Mouse (Mus musculus) thymus, postnatal 14 days (tissue): Measurements from ENCODE around the gene Tmem30b.
"Not testable (repeated sequence)": the region's sequence is repeated elsewhere in the genome, so short reads cannot be mapped to it uniquely, and the experiment has no call there.

Experiments used
- DNase-seq: peaks from one replicate; pipeline ENCODE4 v3.0.0; 2021

Gene Tmem30b

DNA sequence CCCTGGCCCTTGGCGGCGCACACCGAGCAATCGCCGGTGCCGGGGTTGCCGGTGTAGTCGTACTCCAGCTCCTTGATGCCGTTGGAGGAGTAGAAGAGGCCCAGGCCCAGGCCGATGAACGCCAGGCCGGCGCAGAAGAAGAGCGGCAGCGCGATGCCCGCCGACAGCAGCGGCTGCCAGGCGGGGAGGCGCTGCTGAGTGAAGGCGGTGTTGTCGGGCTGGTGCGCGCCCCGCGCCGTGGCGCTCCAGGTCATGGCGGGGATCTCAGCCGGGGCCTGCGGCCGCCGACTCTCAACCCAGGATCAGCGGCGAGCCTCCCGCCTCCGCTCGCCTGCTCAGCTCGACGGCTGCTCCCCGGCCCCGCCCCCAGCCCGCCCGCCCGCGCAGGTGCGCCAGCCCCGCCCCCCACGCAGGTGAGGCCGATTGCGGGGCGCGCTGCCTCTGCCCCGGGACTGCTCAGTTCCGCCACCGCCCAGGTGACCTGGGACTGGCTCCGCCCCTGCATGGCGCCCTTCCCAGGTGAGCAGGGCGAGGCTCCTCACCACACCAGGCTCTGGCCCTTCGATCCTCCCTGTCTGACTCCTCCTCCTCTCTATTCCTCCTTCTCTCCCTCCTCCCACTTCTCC, at the start of gene Tmem30b:
Gene Tmem30b (minus strand): TSS at position 307 of the 626 bp plus-strand sequence.
- peak; percentile 25 for DNase-seq

DNA sequence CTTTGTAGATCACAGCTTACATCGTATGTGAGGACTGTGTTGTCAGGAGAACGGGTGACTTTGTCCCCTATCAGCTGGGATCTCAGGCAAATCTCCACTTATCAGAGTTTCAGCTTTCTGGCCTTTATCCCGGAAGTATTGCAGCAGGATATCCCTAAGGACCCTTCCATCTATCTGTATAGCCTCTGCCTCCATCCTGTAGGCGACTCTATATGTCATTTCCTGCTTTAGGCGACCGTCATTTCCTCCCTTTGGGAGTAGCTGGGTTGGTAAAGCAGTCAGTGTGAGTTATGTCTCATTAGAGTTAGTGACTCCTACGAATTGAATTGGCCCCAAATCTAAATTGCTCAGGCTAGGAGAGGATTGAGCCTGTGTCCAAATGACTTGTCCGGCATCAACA, 49.0 kb upstream of the Tmem30b start:
- DNase-seq, result no peak

DNA sequence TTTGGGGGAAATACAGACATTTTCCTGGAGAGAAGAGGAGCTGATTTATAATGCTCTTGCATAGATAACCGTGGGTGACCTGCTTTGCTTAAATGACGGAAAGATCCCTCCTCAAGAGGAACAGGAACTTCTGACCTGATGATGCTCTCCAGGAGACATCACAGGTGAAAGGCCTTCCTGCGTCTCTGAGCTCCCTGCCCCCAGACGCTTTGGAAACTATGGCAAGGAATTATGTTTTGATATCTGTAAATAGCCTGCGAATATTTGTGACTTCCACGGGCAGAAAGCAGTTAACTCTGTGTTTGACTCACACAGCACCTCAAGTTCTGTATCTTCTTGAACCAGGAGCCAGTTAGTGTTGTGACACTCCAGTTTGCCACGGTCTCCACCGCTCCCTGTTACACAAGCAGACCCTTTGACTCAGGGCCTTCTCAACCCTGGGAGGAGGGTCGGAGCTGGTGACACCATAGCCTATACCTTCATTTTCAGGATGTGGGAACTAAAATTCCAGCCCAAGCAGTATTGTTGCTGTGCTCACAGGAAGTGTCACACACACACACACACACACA, 48.1 kb upstream of the Tmem30b start:
- DNase-seq, result peak; percentile 39

DNA sequence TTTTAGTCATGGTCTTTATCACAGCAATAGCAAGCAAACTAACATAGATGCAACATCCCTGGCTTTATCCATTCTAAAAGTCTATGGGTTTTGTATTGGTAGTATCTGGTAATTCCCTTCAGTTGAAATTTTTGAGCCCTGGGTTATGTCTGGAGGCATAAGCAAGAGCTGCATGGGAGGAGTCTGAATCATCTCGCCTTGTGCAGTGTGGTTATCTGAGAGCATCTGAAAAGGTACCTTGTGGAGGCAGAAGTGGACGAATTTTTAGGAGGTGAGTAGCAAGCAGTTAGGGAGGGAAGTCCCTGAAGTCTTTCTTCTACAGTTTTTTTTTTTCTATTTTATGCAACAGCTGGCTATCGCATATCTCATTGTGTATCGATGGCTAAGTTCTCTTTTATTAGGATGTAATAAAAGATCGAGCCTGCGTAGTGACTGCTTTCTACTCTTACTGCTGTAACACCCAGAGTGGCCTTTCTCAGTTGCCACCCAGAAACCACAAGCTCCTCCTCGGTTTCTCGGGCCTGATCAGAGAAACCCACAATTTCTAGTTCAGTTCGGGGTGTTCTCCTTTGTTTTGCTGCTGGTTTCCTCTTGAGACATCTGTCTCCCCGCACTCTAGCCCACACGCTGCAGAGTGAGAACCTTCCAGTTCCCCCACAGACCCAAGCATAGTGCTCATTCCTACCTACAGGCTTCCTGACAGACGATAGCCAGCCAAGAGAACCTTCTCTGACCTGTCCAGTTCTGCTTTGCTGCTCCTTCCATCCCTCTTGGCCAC, 47.0 kb upstream of the Tmem30b start:
- peak; percentile 70 for DNase-seq

DNA sequence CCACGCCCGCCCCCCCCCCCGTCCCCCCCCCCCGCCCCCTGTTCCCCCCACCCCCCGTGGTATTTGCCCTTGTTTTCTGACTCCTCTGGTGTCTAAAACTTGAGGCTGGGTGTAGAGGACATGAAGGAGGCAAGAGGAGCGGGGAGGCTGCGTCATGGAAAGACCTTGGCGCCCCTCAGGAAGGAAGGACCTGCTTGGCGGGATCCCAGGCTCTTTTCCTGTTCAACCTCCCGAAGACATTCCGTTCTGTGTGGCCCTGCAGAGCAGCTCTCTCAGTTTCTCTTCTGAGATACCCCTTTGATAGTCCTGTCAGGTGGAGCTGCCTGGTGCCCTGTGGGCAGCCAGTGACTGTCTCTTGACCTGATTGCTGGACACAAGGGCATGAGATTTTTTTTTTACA, 45.4 kb upstream of the Tmem30b start:
- DNase-seq, result no peak

DNA sequence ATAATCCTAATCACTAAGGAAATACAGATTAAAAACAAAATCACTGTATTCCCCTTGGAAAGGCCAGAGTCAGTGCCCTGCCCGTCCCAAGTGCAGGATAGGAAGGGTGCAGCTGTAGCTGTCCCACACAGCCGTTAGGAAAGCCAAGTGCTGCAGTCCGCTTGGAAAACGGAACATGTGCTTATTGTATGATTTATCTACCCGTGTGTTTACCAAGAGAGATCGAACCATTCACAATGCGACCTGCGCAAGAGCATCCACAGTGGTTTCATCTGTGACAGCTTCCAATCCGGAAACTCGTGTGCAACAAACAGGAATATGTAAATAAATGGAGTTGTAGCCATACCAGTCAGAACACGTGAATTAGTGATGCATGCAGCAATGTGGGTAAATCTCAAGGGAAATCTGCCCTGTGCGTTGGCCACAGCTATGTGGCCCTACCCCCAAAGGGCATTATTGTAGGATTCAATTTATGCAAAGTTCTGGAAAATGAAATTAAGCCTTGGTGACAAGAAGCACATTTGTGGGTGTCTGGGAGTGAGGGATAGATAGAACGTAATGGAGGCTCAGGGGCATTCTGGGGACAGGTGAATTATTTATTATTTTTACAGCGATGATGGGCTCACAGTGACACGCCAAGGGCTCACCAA, 44.6 kb upstream of the Tmem30b start:
- no peak for DNase-seq

DNA sequence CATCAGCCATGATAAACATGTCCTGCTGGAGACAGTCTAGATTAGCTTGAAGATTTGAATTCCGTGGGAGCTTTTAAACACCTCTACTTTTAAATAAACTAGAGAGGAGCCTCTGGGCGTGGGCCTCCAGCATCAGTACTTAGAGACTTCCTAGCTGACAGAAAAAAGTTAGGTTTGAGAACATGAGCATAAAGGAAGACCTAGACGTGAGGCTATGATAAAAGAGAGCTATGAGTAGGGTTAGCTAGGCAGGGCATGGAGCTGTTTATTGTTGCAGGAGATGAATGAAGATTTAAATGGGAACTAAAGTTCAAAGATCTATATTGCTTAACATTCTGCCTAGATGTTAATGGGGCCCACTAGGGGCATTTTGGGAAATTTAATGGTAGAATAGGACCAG, 41.1 kb upstream of the Tmem30b start:
- no peak for DNase-seq

DNA sequence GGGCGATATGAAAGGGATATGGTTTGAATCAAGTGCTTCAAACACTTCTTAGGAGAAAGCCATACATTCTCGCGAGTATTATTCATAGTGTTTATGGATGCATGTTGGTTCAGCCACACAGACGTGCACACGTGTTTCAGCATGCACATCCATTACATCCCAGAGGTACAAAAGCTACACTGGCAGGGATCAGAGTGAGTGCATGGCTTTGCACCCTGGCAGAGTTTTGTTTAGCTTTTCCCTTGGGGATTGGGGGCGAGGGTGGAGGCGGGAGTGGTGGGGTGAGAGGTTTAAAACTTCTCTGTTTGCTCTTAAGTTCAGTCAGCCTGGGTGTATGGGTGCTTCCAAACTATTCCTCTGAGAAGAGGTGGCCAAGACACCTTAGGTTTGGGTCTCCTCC, 39.7 kb upstream of the Tmem30b start:
- DNase-seq, result no peak

DNA sequence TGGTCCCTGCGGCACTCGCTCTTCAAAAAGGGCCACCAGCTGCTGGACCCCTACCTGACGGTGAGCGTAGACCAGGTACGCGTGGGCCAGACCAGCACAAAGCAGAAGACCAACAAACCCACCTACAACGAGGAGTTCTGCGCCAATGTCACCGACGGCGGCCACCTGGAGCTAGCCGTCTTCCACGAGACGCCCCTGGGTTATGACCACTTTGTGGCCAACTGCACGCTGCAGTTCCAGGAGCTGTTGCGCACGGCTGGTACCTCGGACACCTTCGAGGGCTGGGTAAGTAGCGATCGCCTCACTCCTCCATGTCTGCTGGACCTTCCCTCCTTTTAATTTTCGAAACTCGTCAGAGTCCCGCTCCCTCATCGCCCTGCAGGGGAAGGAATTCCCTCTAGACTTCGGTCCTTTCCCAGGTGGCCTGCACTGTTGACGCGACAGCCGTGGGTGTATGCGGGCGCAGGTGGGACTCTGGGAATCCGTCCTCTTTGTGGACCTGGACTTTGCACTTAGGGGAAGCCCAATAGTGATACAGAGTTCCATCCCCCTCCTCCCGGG, 39.1 kb upstream of the Tmem30b start:
- DNase-seq, result no peak

DNA sequence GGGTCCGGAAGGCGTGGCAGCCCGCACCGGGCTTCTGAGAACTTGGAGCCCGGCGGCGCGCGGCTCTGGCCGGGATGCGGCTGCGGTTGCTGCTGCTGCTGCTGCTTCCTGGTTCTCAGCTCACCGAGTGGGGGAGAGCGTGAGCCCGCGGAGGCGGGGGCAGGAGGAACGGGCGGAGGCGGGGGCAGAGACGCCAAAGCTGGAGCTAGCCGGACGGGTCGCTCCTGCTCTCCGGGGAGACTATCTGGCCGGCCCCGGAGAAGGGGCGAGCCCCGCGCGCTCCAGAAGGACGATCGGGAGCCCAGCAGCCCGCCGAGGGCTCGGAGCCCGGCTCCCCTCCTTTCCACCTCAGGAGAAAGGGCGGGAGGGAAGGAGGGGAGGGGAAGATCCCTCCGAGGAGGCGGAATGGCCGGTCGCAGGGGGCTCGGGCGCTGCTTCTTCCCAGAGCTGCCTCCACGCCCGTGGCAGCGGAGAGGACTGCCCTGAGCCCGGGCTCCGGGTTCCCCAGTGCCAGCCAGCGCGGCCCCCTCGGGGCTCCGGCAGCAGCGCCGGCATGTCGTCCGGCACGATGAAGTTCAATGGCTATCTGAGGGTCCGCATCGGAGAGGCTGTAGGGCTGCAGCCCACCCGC, 38.5 kb upstream of the Tmem30b start, which contains the start of gene Prkch:
Gene Prkch (plus strand): TSS at position 187 of the 631 bp plus-strand sequence.
- DNase-seq, result peak; percentile 94

DNA sequence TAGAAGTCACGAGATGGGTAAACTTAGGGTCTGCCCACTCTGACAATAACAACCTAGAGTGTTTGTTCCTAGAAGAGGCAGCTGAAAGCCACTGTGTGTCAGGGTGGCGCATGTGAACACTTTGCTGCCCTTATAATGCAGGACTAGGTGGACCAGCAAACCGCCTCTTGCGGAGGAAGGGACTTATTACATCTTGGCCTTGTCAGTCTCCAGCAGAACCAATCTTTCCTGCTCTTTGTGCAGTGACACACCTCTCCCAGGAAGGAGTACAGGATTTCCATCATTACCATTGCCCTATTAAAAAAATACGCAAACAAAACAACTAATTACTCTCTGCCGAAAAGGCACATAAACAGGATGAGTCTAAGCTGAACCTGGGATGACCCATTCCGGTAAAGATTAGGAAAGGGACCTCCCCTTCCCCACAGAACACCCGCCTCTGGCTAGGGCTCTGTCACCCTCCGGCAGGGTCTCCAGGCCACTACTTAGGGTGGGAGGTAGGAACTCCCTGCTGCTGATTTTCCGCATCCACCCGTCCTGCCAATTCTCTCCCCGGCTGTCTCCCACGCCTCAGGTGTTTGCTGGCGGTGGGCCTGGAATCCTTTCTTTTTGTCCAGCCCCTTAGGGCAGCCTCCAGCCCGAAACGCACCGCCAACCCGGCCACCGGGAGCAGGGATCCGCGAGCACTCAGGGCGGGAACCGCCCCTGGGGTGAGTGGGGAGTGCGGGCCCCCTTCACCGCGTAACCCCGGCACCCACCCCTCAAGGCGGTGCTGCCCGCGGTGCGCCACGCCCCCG, 37.8 kb upstream of the Tmem30b start:
- DNase-seq, result no peak

DNA sequence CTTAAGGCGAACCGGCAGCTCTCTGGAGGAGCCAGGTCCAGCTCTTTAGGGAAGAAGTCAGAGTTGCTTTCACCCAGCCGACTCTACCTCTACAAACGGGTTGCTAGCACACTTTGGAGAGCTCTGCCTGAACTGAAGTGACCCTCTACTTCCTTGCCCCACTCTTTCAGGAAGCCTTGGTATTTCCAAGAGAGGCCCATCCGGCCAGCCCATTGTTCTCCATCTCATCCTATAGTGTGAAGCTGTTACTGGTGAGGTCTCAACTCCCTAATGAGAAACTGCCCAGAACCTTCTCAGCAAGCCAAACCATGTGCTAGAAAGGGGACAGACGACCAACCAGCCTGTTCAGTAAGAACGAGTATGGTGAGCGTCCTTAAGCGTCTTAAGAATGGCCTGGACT, 37.1 kb upstream of the Tmem30b start:
- DNase-seq, result no peak

DNA sequence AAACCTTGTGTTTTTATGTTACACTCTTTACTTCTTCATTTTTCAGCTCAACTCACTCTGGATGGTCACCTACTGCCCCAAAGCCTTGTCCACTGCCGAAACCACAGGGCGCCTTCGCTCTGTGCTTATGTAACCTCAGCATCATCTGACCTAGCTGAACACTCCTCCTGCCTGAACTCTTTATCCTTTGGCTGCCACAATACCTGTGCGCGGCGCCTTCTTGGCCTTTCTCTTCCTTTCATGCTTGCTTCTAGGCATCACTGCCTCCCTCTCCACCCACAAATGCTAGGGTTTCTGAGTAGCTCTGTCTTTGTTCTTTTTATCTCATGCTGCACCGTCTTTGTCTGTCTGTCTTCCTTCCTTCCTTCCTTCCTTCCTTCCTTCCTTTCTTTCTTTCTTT, 34.6 kb upstream of the Tmem30b start:
- peak; percentile 43 for DNase-seq

DNA sequence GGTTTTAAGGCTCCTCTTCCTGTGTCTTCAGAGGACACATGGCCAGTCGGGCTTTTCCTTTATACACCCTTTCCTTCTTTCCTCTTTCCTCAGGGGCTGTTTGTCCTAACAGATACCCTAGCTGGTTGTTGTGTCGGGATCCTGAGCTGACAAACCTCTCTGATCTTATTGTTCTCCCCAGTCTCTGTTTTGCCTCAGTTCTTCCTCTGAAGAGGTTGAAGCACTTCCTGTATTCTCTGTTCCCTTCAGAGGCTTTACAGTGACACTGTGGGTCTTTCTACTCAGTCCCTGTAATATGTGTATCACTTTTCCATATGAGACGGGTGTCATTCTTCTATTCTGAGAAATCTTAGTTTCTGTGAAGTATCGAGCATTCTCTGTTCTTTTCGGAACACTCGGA, 31.9 kb upstream of the Tmem30b start:
- peak; percentile 24 for DNase-seq

DNA sequence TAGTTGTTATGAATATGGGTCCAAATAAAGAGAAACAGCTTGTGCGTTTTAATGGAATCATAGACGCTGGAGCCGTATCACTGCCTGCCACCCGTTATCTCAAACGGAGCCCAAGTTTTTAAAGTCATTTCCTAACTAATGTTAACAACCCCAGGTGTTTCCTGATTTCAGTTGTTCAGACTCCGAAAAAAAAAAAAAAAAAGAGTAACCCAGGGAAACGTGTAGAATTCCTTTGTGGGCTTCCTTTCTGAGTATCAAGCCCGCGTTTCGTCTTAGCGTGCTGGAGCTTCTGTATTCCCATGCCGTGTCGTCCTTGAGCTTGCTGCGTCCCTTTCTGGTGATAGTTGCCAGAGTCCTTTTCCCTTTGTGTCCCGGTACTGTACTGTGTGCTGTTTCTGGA, 28.4 kb upstream of the Tmem30b start:
- DNase-seq, result no peak

DNA sequence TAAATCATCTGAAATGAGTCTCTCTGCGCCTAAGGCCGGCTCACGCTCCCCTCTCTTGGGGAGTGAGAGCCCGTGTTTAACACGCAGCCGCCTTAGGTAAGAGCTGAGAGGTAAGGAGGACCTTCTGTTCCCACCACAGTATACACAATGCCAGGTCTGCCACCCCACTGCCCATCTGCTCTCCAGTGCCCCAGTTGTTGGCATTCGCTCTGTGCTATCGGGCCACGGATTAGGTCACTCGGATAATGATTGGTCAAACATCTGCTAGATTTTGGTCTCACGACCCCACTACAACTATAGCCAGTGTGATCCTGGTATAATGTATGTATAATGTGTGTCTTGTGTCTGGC, 19.4 kb upstream of the Tmem30b start:
- DNase-seq, result no peak

DNA sequence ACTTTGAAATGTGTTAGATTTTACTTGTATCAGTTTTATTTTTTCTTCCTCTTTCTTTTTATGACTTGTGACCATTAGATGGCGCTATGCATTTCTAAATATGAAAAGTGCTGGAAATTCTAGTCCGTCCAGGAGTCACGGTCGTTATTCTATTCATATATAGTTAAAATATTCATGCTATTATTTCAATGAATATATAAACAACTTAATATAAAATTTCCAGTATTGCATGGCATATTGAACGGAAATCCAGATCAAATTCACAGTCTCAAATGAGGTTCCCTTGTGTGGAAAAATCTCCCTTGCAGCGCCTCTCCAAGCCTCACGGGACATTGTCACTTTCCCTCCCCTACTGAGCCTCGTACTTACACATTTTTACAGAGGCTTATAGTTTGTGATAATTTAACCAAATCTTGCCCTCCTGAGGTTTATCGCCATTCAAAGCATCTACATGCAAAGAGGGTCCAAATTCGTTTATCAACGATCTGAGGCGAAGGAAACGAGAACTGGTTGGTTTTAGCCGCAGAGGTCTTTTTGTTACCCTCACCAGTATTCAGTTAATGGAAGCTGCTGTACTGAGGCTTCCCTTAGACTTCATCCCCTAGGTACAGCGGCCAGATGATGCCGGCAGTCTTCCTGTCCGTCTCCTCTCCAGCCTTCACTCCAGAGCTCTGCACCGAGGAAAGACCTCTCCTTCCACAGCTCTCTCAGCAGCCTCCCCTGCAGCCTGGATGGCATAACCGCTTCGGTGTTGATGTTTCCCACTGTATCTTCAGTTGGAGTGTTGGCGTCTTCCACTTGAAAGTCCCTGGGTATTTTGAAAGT, 18.8 kb upstream of the Tmem30b start:
- DNase-seq, result peak; percentile 32

DNA sequence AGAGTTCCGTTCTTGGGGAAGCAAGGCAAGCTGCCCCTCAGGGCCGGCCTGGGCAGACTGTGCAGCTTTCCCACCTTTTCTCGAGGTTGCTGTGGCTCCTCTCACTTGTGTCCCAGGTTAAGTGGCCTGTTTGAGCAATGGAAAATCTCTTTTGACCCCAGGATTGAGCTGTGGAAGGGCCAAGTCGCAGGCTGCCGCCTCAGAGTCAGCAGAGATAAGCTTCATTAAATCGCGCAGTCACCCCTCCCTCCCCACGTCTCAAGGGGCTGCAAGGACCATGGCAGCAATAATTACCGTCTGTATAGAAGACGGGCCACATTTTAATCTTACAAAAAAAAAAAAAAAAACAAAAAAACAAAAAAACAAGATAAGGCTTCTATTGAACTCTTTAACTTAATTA, 18.0 kb upstream of the Tmem30b start:
- DNase-seq, result no peak

DNA sequence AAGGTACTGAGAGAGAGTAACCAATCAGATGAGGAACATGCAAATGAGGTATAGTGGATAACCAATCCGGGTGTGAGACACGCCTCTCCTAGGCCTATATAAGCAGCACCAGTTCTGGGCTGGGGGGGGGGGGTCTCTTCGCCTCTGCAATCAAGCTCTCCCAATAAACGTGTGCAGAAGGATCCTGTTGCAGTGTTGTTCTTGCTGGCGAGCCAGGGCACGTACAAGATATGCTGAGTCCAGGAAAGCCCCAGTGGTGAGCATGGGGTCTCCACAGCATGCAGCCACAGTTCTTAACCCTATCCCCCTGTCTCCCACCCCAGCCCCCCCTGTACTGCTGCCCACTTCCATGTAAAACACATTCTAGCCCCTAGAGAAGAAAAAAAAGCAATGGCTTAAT, 16.9 kb upstream of the Tmem30b start:
- DNase-seq, result not testable (repeated sequence)

DNA sequence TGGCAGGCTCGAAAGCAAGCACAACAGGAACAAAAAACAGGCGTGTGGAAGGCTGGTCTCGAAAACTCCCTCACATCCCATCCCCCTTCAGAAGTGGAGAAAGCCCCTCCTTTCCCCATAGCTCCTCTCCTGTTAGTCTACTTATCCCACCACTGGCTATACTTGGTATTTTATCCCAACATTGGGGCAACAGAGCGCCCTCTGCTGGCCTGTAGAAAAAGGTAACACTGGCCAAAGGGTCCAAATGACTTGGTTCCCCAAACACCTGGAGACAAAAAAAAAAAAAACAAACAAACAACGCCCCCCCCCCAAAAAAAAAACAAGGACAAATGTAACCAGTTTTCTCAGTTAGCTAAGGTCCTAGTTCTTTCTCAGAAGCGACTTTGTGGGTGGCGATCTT, 13.9 kb upstream of the Tmem30b start:
- DNase-seq, result no peak

DNA sequence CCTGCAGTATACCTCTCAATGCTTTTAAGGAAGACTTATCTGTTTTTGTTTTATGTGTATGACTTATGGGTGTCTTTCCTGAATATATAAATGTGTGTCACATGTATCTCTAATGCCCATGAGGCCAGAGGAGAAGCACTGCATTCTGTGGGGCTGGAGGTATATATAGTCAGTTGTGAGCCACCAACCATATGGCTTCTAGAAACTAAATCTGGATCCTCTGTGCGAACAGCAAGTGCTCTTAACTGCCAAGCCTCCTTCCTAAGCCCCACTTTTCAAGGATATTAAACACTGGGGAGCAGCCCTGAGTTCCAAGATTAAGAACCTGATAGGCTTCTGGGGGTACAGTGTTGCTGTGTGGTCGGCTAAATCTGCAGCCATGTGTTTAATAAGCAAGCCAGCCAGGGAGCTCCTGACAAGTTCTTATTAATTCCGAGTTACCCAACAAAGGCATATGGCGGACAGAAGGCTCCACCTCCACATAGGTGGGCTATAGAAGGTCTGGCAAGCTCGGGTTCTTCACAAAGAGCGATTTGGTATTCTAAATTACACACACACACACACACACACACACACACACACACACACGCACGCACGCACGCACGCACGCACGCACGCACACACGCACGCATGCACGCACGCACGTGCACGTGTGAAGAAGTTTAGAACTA, 12.5 kb upstream of the Tmem30b start:
- DNase-seq, result no peak
